Mouse (Mus musculus): Measurements from ENCODE around the gene Efhc2. TPM values are rescaled to one million over a fixed set of nuclear protein-coding genes. Genes with fewer than 3 reads are reported as not detected.

Gene Efhc2
- not detected for total RNA-seq (2023)

DNA sequence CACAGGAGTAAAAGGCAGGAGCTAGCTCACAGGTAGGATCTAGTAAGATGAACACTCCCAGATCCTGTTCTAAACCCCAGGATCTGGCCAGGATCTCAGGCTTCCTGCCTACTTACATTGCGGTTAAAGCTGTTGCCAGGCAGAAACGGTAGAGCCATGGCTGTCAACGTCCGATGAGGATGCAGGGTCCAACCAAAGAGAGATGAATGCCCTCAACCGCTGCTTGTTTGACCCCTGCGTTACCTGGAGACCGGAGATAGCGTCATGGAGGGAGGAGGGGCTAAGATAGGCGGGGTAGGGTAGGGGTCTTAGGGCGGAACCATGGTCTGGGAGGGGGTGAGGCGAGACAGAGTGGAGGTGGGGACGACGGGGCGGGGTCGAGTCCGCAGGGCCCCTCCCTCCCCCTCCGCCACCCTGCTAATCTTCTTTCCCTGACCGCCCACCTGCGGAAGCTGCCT, at the start of gene Efhc2:
Gene Efhc2 (minus strand): TSS at position 243 of the 458 bp plus-strand sequence.

